Mouse (Mus musculus) G1E (cell line): ENCODE data around the gene Paics. TPM values are rescaled to one million over a fixed set of nuclear protein-coding genes. Genes with fewer than 3 reads are reported as not detected.

Source experiments
- ATAC-seq: 2 replicates; pipeline ENCODE4 v1.8.0; 2016; ENCODE audit warnings: mild to moderate bottlenecking; ENCODE audit not compliant: insufficient number of reproducible peaks, poor library complexity, low FRiP score, severe bottlenecking; ENCODE audit errors: extremely low read depth
- DNase-seq: peaks from one replicate; pipeline ENCODE4 v3.0.0; 2012; ENCODE audit warnings: low spot score
- H3K27me3 ChIP-seq: 2 replicates; pipeline ENCODE4 v1.6.1; 2012; ENCODE audit warnings: mild to moderate bottlenecking, low read length, inconsistent platforms; ENCODE audit not compliant: insufficient read depth
- H3K36me3 ChIP-seq: replicated peaks from 2 replicates; pipeline ENCODE3; 2012; ENCODE audit warnings: mild to moderate bottlenecking, inconsistent platforms
- H3K4me1 ChIP-seq: 2 replicates; pipeline ENCODE4 v1.6.1; 2012; ENCODE audit warnings: low read depth, low read length, inconsistent platforms, mixed read lengths; ENCODE audit not compliant: insufficient read depth
- H3K4me3 ChIP-seq: 2 replicates; pipeline ENCODE4 v1.5.1; 2012; ENCODE audit warnings: low read depth, mild to moderate bottlenecking, inconsistent platforms, low read length, moderate library complexity, mixed read lengths
- H3K9me3 ChIP-seq: replicated peaks from 2 replicates; pipeline ENCODE4 v1.6.1; 2012; ENCODE audit warnings: inconsistent platforms
- CTCF ChIP-seq: IDR thresholded peaks from 2 replicates; pipeline ENCODE4 v1.5.1; 2012; ENCODE audit warnings: low read depth, low read length, inconsistent platforms, mixed read lengths
- GATA1 ChIP-seq: IDR thresholded peaks from 2 replicates; pipeline ENCODE4 v1.6.1; 2012; ENCODE audit warnings: borderline replicate concordance, low read length, inconsistent platforms, mixed read lengths
- GATA2 ChIP-seq: IDR thresholded peaks from 2 replicates; pipeline ENCODE4 v1.6.1; 2012; ENCODE audit warnings: low read depth, low read length, inconsistent platforms, borderline replicate concordance
- POLR2AphosphoS5 ChIP-seq: IDR thresholded peaks from 2 replicates; pipeline ENCODE4 v1.6.1; 2012; ENCODE audit warnings: low read depth, low read length, inconsistent platforms; ENCODE audit not compliant: insufficient replicate concordance
- TAL1 ChIP-seq: conservative IDR thresholded peaks from 2 replicates; pipeline ENCODE4 v1.6.1; 2012; ENCODE audit warnings: low read depth, low read length, inconsistent platforms, mixed read lengths
- polyA plus RNA-seq: library from polyadenylated mRNA; stranded (reverse); fragments of >175 nt; gene quantifications from 2 replicates; pipeline ENCODE4 v1.2.3, GENCODE M21; 2012
- total RNA-seq, 2 experiments: library from RNA; stranded (forward) in 1 of 2; stranded (reverse) in 1 of 2; fragments of 200-1000 nt in 1 of 2; fragments of >200 nt in 1 of 2; fragmentation: Nextera tagmentation in 1 of 2; gene quantifications; 2 replicates each; pipeline ENCODE4 v1.2.3; 2014 to 2017

Gene Paics
- total and polyA plus RNA-seq, 3 experiments, result 23.4 to 473 (median 382) TPM

GRCm38 (mm10) chr5:76974554-76975285 lies 23.6 kb downstream of the Paics start, which contains the start of gene Srp72:
Gene Srp72, plus strand, starts transcription at chr5:76974683.
- ATAC-seq (peak; percentile 65), DNase-seq (peak; percentile 83)
- H3K4me3 ChIP-seq, result peak within 1 kb of the TSS; percentile 98
- no peaks in the 10 kb centered on the region for H3K27me3 ChIP-seq
- no peak for TF ChIP-seq TAL1
- TF ChIP-seq GATA2, result no peak
- TF ChIP-seq GATA1, result no peak
- TF ChIP-seq POLR2AphosphoS5, result no peak
- TF ChIP-seq CTCF, result no peak
- peaks cover 55% of the 10 kb centered on the region for H3K36me3 ChIP-seq
- peaks cover 28% of the 10 kb centered on the region for H3K4me1 ChIP-seq
- H3K9me3 ChIP-seq, result no peaks in the 10 kb centered on the region

GRCm38 (mm10) chr5:76975736-76976135 lies 24.6 kb downstream of the Paics start:
- no peak for DNase-seq
- TF ChIP-seq CTCF (no peak), GATA1 (no peak), POLR2AphosphoS5 (no peak), TAL1 (no peak), GATA2 (no peak)
- peaks cover 25% of the 10 kb centered on the region for H3K4me1 ChIP-seq
- peaks cover 58% of the 10 kb centered on the region for H3K36me3 ChIP-seq
- H3K27me3 ChIP-seq, result no peaks in the 10 kb centered on the region
- H3K4me3 ChIP-seq, result peak overlapping the region; percentile 98
- H3K9me3 ChIP-seq, result no peaks in the 10 kb centered on the region
- no peak for ATAC-seq

- ATAC-seq (no peak), DNase-seq (no peak)
- H3K36me3 ChIP-seq, result peaks cover 86% of the 10 kb centered on the region
- H3K9me3 ChIP-seq, result no peaks in the 10 kb centered on the region
- no peak for TF ChIP-seq POLR2AphosphoS5
- H3K4me1 ChIP-seq, result no peaks in the 10 kb centered on the region; the same call in 1 of the 2 replicates
- no peaks in the 10 kb centered on the region for H3K27me3 ChIP-seq
- H3K4me3 ChIP-seq, result no peak overlapping the region
These were observed 32.9 kb downstream of the Paics start for GRCm38 (mm10) chr5:76984015-76984414.

- DNase-seq (no peak), ATAC-seq (peak; percentile 54)
- H3K36me3 ChIP-seq, result peaks cover 86% of the 10 kb centered on the region
- TF ChIP-seq TAL1, result 0 out of 2 replicates have a peak, but pooled peaks have one; percentile 16
- no peak for TF ChIP-seq GATA1
- TF ChIP-seq POLR2AphosphoS5, result no peak
- H3K27me3 ChIP-seq, result no peaks in the 10 kb centered on the region
- H3K4me1 ChIP-seq, result peaks cover 42% of the 10 kb centered on the region
- no peaks in the 10 kb centered on the region for H3K9me3 ChIP-seq
- H3K4me3 ChIP-seq, result no peak overlapping the region
These were observed 39.7 kb downstream of the Paics start for GRCm38 (mm10) chr5:76990789-76991188.

- Histone ChIP-seq H3K36me3 (peaks cover 88% of the 10 kb centered on the region), H3K4me3 (peak overlapping the region; percentile 23; the same call in 1 of the 2 replicates), H3K27me3 (no peaks in the 10 kb centered on the region), H3K9me3 (no peaks in the 10 kb centered on the region), H3K4me1 (peaks cover 45% of the 10 kb centered on the region)
- TF ChIP-seq GATA1 (no peak), TAL1 (peak; percentile 53)
- ATAC-seq, result peak; percentile 26; the same call in 1 of the 2 replicates
- no peak for DNase-seq
These were observed 42.2 kb downstream of the Paics start for GRCm38 (mm10) chr5:76993174-76993814.

GRCm38 (mm10) chr5:76998416-76998815 lies 47.3 kb downstream of the Paics start:
- ATAC-seq (no peak), DNase-seq (no peak)
- Histone ChIP-seq H3K4me3 (no peak overlapping the region), H3K27me3 (no peaks in the 10 kb centered on the region), H3K36me3 (peaks cover 74% of the 10 kb centered on the region), H3K4me1 (peaks cover 9% of the 10 kb centered on the region), H3K9me3 (no peaks in the 10 kb centered on the region)
- TF ChIP-seq TAL1 (no peak), CTCF (no peak), GATA2 (no peak), POLR2AphosphoS5 (no peak), GATA1 (no peak)
